Mouse (Mus musculus): ENCODE measurements at regions not wholly inside any gene's neighbourhood (a gene's known extent, or its start where the extent isn't known, plus 50 kb on each side); places are given as distances from the start of the nearest gene placed in this dataset.

DNA sequence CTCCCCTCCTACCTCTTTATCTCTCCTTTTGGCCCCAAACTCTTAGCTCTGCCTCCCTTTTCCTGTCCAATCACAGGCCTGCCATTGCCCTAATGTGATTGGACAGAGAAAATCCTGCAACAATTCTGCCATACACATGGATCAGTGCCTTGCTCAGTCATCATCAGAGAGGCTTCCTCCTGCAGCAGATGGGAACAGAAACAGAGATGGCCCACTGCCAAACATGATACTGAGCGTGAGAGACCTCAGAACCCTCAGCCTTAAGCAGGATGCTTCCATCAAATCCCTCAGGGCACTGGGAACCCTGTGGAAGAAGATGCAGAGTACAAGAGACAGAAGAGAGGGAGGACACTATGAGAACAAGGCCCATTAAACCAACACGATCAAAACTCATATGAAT, 62.8 kb upstream of the Cacna2d3 start:
- H3K4me2 ChIP-seq (ENCODE audit: low read depth, low read length): no peak overlapping the region
- H3K27me3 ChIP-seq (ENCODE audit: control insufficient read depth, insufficient read depth, low read length): no peaks in the 10 kb centered on the region
- no peak overlapping the region for H3K27ac ChIP-seq (ENCODE audit: low read depth)
- DNase-seq (ENCODE audit: low spot score) (no peak), ATAC-seq (ENCODE audit: insufficient read depth, low read depth) (no peak)
- no peak for TF ChIP-seq CTCF (IDR thresholded peaks at IDR 0.05; ENCODE audit: low read depth)
- no peak for TF ChIP-seq EP300 (IDR thresholded peaks at IDR 0.05; ENCODE audit: low read depth)
- H3K36me3 ChIP-seq (replicated peaks; ENCODE audit: control insufficient read depth, insufficient read depth, low read length): no peaks in the 10 kb centered on the region
- no peak overlapping the region for H3K9ac ChIP-seq (replicated peaks; ENCODE audit: low read depth, low read length)
- no peaks in the 10 kb centered on the region for H3K9me3 ChIP-seq (replicated peaks; ENCODE audit: control insufficient read depth, low read length)
- 48% methylated on average over 2 of the region's 2 CpGs for WGBS
- H3K4me1 ChIP-seq (ENCODE audit: control insufficient read depth, insufficient read depth): no peaks in the 10 kb centered on the region
- no peak overlapping the region for H3K4me3 ChIP-seq (ENCODE audit: low read depth, low read length)

DNA sequence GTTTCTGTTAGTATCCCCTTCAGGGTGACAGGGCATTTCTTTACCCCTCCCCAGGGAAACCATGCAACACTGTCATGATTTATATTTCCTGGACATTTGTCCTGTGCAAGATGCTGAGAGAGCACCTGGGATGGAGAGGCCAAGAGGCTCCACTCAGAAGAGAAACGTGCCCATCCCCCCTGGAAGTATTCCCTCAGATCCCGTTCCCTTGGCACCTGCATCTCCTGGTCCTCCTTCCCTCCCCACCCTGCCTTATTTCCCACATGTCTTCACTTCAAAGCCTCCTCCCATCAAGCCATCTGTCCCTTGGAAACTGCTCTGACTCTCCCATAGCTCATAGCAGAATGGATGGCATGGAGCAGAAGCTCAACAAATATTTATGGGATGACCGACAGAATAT, 64.8 kb upstream of the Cacna2d3 start:
- no peak overlapping the region for H3K9ac ChIP-seq (replicated peaks; ENCODE audit: low read depth, low read length)
- no peak for ATAC-seq (ENCODE audit: insufficient read depth, low read depth)
- H3K27ac ChIP-seq (ENCODE audit: low read depth): no peak overlapping the region
- no peaks in the 10 kb centered on the region for H3K9me3 ChIP-seq (replicated peaks; ENCODE audit: control insufficient read depth, low read length)
- no peak overlapping the region for H3K4me3 ChIP-seq (ENCODE audit: low read depth, low read length)
- WGBS: 73% methylated on average over 3 of the region's 3 CpGs
- H3K4me2 ChIP-seq (ENCODE audit: low read depth, low read length): no peak overlapping the region
- H3K4me1 ChIP-seq (ENCODE audit: control insufficient read depth, insufficient read depth): no peaks in the 10 kb centered on the region
- no peaks in the 10 kb centered on the region for H3K27me3 ChIP-seq (ENCODE audit: control insufficient read depth, insufficient read depth, low read length)
- TF ChIP-seq EP300 (IDR thresholded peaks at IDR 0.05; ENCODE audit: low read depth) (no peak), CTCF (IDR thresholded peaks at IDR 0.05; ENCODE audit: low read depth) (no peak)
- no peak for DNase-seq (ENCODE audit: low spot score)
- no peaks in the 10 kb centered on the region for H3K36me3 ChIP-seq (replicated peaks; ENCODE audit: control insufficient read depth, insufficient read depth, low read length)

DNA sequence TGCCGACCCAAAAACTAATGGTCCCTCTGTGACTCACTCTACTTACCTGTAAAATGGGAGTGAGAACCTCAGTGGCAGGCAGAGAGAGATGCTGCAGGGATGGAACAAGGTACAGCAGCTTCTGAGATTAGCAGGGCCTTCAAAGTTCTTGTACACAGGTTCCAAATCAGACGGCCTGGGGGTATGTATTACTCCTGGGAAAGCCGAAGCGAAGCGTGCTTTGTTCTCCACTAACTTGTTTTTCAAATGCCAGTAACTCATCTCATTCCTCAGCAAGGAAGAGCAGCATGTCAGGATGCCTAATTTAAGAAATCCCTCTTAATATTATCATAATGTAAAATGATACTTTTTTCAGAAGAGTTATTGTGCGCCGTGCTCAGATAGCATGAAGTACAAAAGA, 66.1 kb upstream of the Cacna2d3 start:
- ATAC-seq (ENCODE audit: insufficient read depth, low read depth): no peak
- H3K4me1 ChIP-seq (ENCODE audit: control insufficient read depth, insufficient read depth): no peaks in the 10 kb centered on the region

DNA sequence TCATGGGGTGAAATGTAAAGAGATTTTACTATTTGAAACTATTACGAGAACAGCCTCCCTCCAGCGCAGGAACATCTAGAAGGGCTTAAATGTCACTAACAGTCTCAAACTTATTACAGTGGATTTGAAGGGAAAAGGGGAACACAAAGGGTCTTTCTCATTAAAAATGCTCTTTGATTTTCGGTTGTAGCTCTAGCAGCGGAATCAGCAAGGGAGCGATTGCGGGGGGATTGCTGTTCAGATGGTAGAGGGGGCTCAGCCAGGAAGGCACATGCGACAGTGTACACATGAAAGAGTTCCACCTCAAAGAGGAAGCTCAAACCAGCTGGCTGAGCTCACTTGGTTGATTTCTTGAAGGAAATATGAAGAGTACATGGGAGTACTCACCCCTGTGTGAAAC, 66.7 kb upstream of the Cacna2d3 start:
- H3K9me3 ChIP-seq (replicated peaks; ENCODE audit: control insufficient read depth, low read length): no peaks in the 10 kb centered on the region
- H3K36me3 ChIP-seq (replicated peaks; ENCODE audit: control insufficient read depth, insufficient read depth, low read length): no peaks in the 10 kb centered on the region
- TF ChIP-seq EP300 (IDR thresholded peaks at IDR 0.05; ENCODE audit: low read depth): no peak
- no peak for TF ChIP-seq CTCF (IDR thresholded peaks at IDR 0.05; ENCODE audit: low read depth)
- WGBS: 89% methylated on average over 7 of the region's 7 CpGs
- H3K27me3 ChIP-seq (ENCODE audit: control insufficient read depth, insufficient read depth, low read length): no peaks in the 10 kb centered on the region
- no peak for DNase-seq (ENCODE audit: low spot score)
- H3K4me3 ChIP-seq (ENCODE audit: low read depth, low read length): no peak overlapping the region
- ATAC-seq (ENCODE audit: insufficient read depth, low read depth): no peak
- H3K4me1 ChIP-seq (ENCODE audit: control insufficient read depth, insufficient read depth): no peaks in the 10 kb centered on the region
- no peak overlapping the region for H3K4me2 ChIP-seq (ENCODE audit: low read depth, low read length)
- H3K9ac ChIP-seq (replicated peaks; ENCODE audit: low read depth, low read length): no peak overlapping the region
- H3K27ac ChIP-seq (ENCODE audit: low read depth): no peak overlapping the region

More for the DNA sequence above, 66.1 kb upstream of the Cacna2d3 start:
- WGBS: 92% methylated on average over 7 of the region's 7 CpGs
- H3K9me3 ChIP-seq (replicated peaks; ENCODE audit: control insufficient read depth, low read length): no peaks in the 10 kb centered on the region
- no peak overlapping the region for H3K4me2 ChIP-seq (ENCODE audit: low read depth, low read length)
- no peak overlapping the region for H3K9ac ChIP-seq (replicated peaks; ENCODE audit: low read depth, low read length)
- no peak overlapping the region for H3K4me3 ChIP-seq (ENCODE audit: low read depth, low read length)
- TF ChIP-seq EP300 (IDR thresholded peaks at IDR 0.05; ENCODE audit: low read depth) (no peak), CTCF (IDR thresholded peaks at IDR 0.05; ENCODE audit: low read depth) (no peak)
- H3K27ac ChIP-seq (ENCODE audit: low read depth): no peak overlapping the region
- DNase-seq (ENCODE audit: low spot score): no peak
- H3K36me3 ChIP-seq (replicated peaks; ENCODE audit: control insufficient read depth, insufficient read depth, low read length): no peaks in the 10 kb centered on the region
- no peaks in the 10 kb centered on the region for H3K27me3 ChIP-seq (ENCODE audit: control insufficient read depth, insufficient read depth, low read length)

DNA sequence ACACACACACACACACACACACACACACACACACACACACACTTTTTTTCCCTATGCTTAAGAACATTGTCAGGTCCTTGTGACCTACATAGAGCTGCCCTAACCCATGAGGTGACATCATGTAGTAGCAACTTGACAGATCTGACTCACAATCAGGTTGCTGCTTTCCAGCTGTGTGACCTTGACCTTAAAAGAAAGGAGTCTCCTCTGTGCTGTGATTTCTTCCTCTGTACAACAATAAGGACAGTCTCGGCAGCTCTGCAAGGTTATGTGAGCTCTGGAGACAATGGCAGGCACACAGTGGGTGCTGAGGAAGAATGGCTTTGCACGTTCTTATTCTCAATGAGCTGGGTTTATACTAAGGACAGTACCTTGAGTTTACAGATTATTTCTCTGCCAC, 73.7 kb upstream of the Cacna2d3 start:
- Histone ChIP-seq H3K9ac (replicated peaks; ENCODE audit: low read depth, low read length) (no peak overlapping the region), H3K27me3 (ENCODE audit: control insufficient read depth, insufficient read depth, low read length) (no peaks in the 10 kb centered on the region), H3K4me3 (ENCODE audit: low read depth, low read length) (no peak overlapping the region), H3K4me2 (ENCODE audit: low read depth, low read length) (no peak overlapping the region), H3K36me3 (replicated peaks; ENCODE audit: control insufficient read depth, insufficient read depth, low read length) (no peaks in the 10 kb centered on the region), H3K4me1 (ENCODE audit: control insufficient read depth, insufficient read depth) (no peaks in the 10 kb centered on the region), H3K9me3 (replicated peaks; ENCODE audit: control insufficient read depth, low read length) (no peaks in the 10 kb centered on the region), H3K27ac (ENCODE audit: low read depth) (no peak overlapping the region)
- DNase-seq (ENCODE audit: low spot score) (no peak), ATAC-seq (ENCODE audit: insufficient read depth, low read depth) (no peak)
- WGBS: 42% methylated on average over 2 of the region's 2 CpGs
- no peak for TF ChIP-seq CTCF (IDR thresholded peaks at IDR 0.05; ENCODE audit: low read depth)
- no peak for TF ChIP-seq EP300 (IDR thresholded peaks at IDR 0.05; ENCODE audit: low read depth)

DNA sequence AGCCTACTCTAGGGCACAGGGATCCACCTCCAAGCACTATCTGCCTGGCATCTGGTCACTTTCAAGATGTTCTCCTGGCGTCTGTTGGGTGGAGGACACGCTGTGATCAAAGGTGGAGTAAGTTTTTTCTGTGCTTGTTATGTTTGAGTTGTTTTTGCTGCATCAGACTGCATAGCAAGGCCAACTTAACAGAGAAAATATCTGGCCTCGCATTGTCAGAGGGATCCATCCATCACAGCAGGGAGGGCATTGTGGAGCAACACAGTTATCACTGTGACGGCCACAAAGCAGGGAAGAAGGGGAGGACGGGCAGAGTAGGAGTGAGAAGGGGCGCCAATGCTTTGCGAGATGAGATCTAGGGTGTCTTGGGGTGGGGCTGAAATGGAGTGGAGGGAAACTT, 74.7 kb upstream of the Cacna2d3 start:
- Histone ChIP-seq H3K9ac (replicated peaks; ENCODE audit: low read depth, low read length) (no peak overlapping the region), H3K4me3 (ENCODE audit: low read depth, low read length) (no peak overlapping the region), H3K4me1 (ENCODE audit: control insufficient read depth, insufficient read depth) (no peaks in the 10 kb centered on the region), H3K27me3 (ENCODE audit: control insufficient read depth, insufficient read depth, low read length) (no peaks in the 10 kb centered on the region), H3K9me3 (replicated peaks; ENCODE audit: control insufficient read depth, low read length) (no peaks in the 10 kb centered on the region), H3K36me3 (replicated peaks; ENCODE audit: control insufficient read depth, insufficient read depth, low read length) (no peaks in the 10 kb centered on the region), H3K27ac (ENCODE audit: low read depth) (no peak overlapping the region), H3K4me2 (ENCODE audit: low read depth, low read length) (no peak overlapping the region)
- no peak for TF ChIP-seq EP300 (IDR thresholded peaks at IDR 0.05; ENCODE audit: low read depth)
- TF ChIP-seq CTCF (IDR thresholded peaks at IDR 0.05; ENCODE audit: low read depth): no peak
- WGBS: 62% methylated on average over 7 of the region's 7 CpGs
- no peak for DNase-seq (ENCODE audit: low spot score)
- ATAC-seq (ENCODE audit: insufficient read depth, low read depth): no peak

All from heart, postnatal 0 days (tissue).